In genomic region chr13:64343598-64343997, GRCm38 (mm10) we compare ENCODE assay signal across 8 mouse cellular contexts. TPM values are rescaled to one million over a fixed set of nuclear protein-coding genes. Genes with fewer than 3 reads are reported as not detected.
A peak's percentile ranks its signal among the peaks of the same experiment; 100 is the strongest.
DNase-seq lines count a peak whose midpoint lies in the region; ATAC-seq and TF ChIP-seq lines count a peak whose summit lies in the region.

No protein-coding gene starts in this region.

- peak overlapping the region; percentile 78 for H3K4me3 ChIP-seq in E14TG2a.4 (replicated peaks; ENCODE audit: low read length)
- peak overlapping the region; percentile 37 for H3K4me3 ChIP-seq in forebrain, embryonic 14.5 days (ENCODE audit: low read depth, low read length)
- H3K4me3 ChIP-seq in intestine, embryonic 16.5 days (ENCODE audit: low read length), result peak overlapping the region; percentile 64
- H3K4me3 ChIP-seq in liver, embryonic 12.5 days, result peak overlapping the region; percentile 54
- peak overlapping the region; percentile 34 for H3K4me3 ChIP-seq in neural tube, embryonic 12.5 days

- no peak for TF ChIP-seq POLR2A in brain, embryonic 14.5 days (IDR thresholded peaks at IDR 0.05; ENCODE audit: borderline replicate concordance, extremely low read depth, insufficient read depth, insufficient read length, poor library complexity, severe bottlenecking)

- 16% methylated on average over 10 of the region's 10 CpGs for WGBS in forebrain, embryonic 14.5 days
- WGBS in intestine, embryonic 16.5 days, result 16% methylated on average over 10 of the region's 10 CpGs
- WGBS in liver, embryonic 12.5 days (ENCODE audit: insufficient replicate concordance), result 25% methylated on average over 10 of the region's 10 CpGs
- WGBS in neural tube, embryonic 12.5 days, result 24% methylated on average over 10 of the region's 10 CpGs

- peak overlapping the region; percentile 61 for H3K9ac ChIP-seq in forebrain, embryonic 14.5 days (ENCODE audit: low read length)
- peak overlapping the region; percentile 76 for H3K9ac ChIP-seq in intestine, embryonic 16.5 days (ENCODE audit: low read depth, low read length)
- peak overlapping the region; percentile 62 for H3K9ac ChIP-seq in liver, embryonic 12.5 days
- H3K9ac ChIP-seq in neural tube, embryonic 12.5 days, result 0 out of 2 replicates have a peak overlapping the region, but pooled peaks have one; percentile 18

- DNase-seq in brain, embryonic 14.5 days (ENCODE audit: low read depth), result peak; percentile 31
- DNase-seq in forebrain, embryonic 14.5 days (ENCODE audit: low spot score), result peak; percentile 34
- no peak for DNase-seq in thymus, postnatal 4 days
- no peak for DNase-seq in urinary bladder, adult 2 months (ENCODE audit: low spot score)

- 0 out of 2 replicates have a peak, but pooled peaks cover 5% of the 10 kb centered on the region for H3K27me3 ChIP-seq in E14TG2a.4 (ENCODE audit: insufficient read depth, low read length)
- H3K27me3 ChIP-seq in forebrain, embryonic 14.5 days (replicated peaks; ENCODE audit: control insufficient read depth, insufficient read depth, low read length), result no peaks in the 10 kb centered on the region
- no peaks in the 10 kb centered on the region for H3K27me3 ChIP-seq in intestine, embryonic 16.5 days (replicated peaks; ENCODE audit: control insufficient read depth, insufficient read depth, low read length)
- H3K27me3 ChIP-seq in liver, embryonic 12.5 days (replicated peaks), result no peaks in the 10 kb centered on the region
- no peaks in the 10 kb centered on the region for H3K27me3 ChIP-seq in neural tube, embryonic 12.5 days (replicated peaks)

- no peak for TF ChIP-seq CTCF in E14TG2a.4 (conservative IDR thresholded peaks at IDR 0.05; ENCODE audit: low read length)
- no peak for TF ChIP-seq CTCF in brain, embryonic 14.5 days (IDR thresholded peaks at IDR 0.05; ENCODE audit: borderline replicate concordance, extremely low read depth, insufficient read depth, insufficient read length)

- H3K27ac ChIP-seq in forebrain, embryonic 14.5 days (ENCODE audit: low read depth, low read length), result no peak overlapping the region
- no peak overlapping the region for H3K27ac ChIP-seq in intestine, embryonic 16.5 days (ENCODE audit: low read length)
- H3K27ac ChIP-seq in liver, embryonic 12.5 days, result no peak overlapping the region
- no peak overlapping the region for H3K27ac ChIP-seq in neural tube, embryonic 12.5 days

- H3K4me2 ChIP-seq in forebrain, embryonic 14.5 days (ENCODE audit: low read length), result peak overlapping the region; percentile 67
- H3K4me2 ChIP-seq in intestine, embryonic 16.5 days (ENCODE audit: low read depth, low read length), result peak overlapping the region; percentile 83
- H3K4me2 ChIP-seq in liver, embryonic 12.5 days, result peak overlapping the region; percentile 69
- peak overlapping the region; percentile 66 for H3K4me2 ChIP-seq in neural tube, embryonic 12.5 days (replicated peaks)

- no peaks in the 10 kb centered on the region for H3K36me3 ChIP-seq in E14TG2a.4 (ENCODE audit: insufficient read depth, low read length)
- H3K36me3 ChIP-seq in forebrain, embryonic 14.5 days (ENCODE audit: control insufficient read depth, insufficient read depth, low read length), result no peaks in the 10 kb centered on the region
- H3K36me3 ChIP-seq in intestine, embryonic 16.5 days (ENCODE audit: control insufficient read depth, insufficient read depth, low read length), result no peaks in the 10 kb centered on the region
- no peaks in the 10 kb centered on the region for H3K36me3 ChIP-seq in liver, embryonic 12.5 days
- no peaks in the 10 kb centered on the region for H3K36me3 ChIP-seq in neural tube, embryonic 12.5 days

- peaks cover 15% of the 10 kb centered on the region for H3K4me1 ChIP-seq in E14TG2a.4 (replicated peaks; ENCODE audit: low read depth, low read length)
- no peaks in the 10 kb centered on the region for H3K4me1 ChIP-seq in forebrain, embryonic 14.5 days (ENCODE audit: control insufficient read depth, insufficient read depth, low read length)
- no peaks in the 10 kb centered on the region for H3K4me1 ChIP-seq in intestine, embryonic 16.5 days (ENCODE audit: control insufficient read depth, insufficient read depth, low read length)
- H3K4me1 ChIP-seq in liver, embryonic 12.5 days, result peaks cover 12% of the 10 kb centered on the region
- no peaks in the 10 kb centered on the region; the same call in 1 of the 2 replicates for H3K4me1 ChIP-seq in neural tube, embryonic 12.5 days

- no peaks in the 10 kb centered on the region for H3K9me3 ChIP-seq in E14TG2a.4 (ENCODE audit: low read length)
- no peaks in the 10 kb centered on the region for H3K9me3 ChIP-seq in forebrain, embryonic 14.5 days (replicated peaks; ENCODE audit: control insufficient read depth, low read length)
- H3K9me3 ChIP-seq in intestine, embryonic 16.5 days (ENCODE audit: control insufficient read depth, low read length), result no peaks in the 10 kb centered on the region
- H3K9me3 ChIP-seq in liver, embryonic 12.5 days (replicated peaks), result no peaks in the 10 kb centered on the region
- H3K9me3 ChIP-seq in neural tube, embryonic 12.5 days, result no peaks in the 10 kb centered on the region

- peak; percentile 44; the same call in 1 of the 2 replicates for ATAC-seq in forebrain, embryonic 14.5 days
- ATAC-seq in intestine, embryonic 16.5 days, result peak; percentile 71
- peak; percentile 63 for ATAC-seq in liver, embryonic 12.5 days
- ATAC-seq in neural tube, embryonic 12.5 days (ENCODE audit: low FRiP score, low read depth), result no peak

RNA-seq across cellular contexts. Expression of gene Ctsl, which starts 27.1 kb away (rescaled TPM):
- polyA plus RNA-seq in brain, embryonic 14.5 days (2012; rRNA removed), result 50.2 and 83.3 TPM in 2 replicates
- polyA plus RNA-seq in forebrain, embryonic 14.5 days (2014; fragmentation: Nextera tagmentation; extraction: Ambion mirVana), result 124 and 136 TPM in 2 replicates
- 235 and 256 TPM in 2 replicates for polyA plus RNA-seq in intestine, embryonic 16.5 days (2015; fragmentation: Nextera tagmentation; extraction: Ambion mirVana)
- 108 and 117 TPM in 2 replicates for polyA plus RNA-seq in liver, embryonic 12.5 days (2016; fragmentation: Nextera tagmentation; extraction: Ambion mirVana)
- 136 and 138 TPM in 2 replicates for polyA plus RNA-seq in neural tube, embryonic 12.5 days (2016; fragmentation: Nextera tagmentation; extraction: Ambion mirVana)
- 265 and 306 TPM in 2 replicates for polyA plus RNA-seq in urinary bladder, adult 2 months (2012; rRNA removed)

RNA-seq across cellular contexts. Expression of gene Aaed1, which starts 31.1 kb away (rescaled TPM):
- 4.7 and 5.8 TPM in 2 replicates for polyA plus RNA-seq in brain, embryonic 14.5 days (2012; rRNA removed)
- 7.9 and 8.7 TPM in 2 replicates for polyA plus RNA-seq in forebrain, embryonic 14.5 days (2014; fragmentation: Nextera tagmentation; extraction: Ambion mirVana)
- polyA plus RNA-seq in intestine, embryonic 16.5 days (2015; fragmentation: Nextera tagmentation; extraction: Ambion mirVana), result 35.4 and 37.3 TPM in 2 replicates
- 28.2 and 28.6 TPM in 2 replicates for polyA plus RNA-seq in liver, embryonic 12.5 days (2016; fragmentation: Nextera tagmentation; extraction: Ambion mirVana)
- polyA plus RNA-seq in neural tube, embryonic 12.5 days (2016; fragmentation: Nextera tagmentation; extraction: Ambion mirVana), result 23.6 and 24.6 TPM in 2 replicates
- 52.8 and 61.5 TPM in 2 replicates for polyA plus RNA-seq in urinary bladder, adult 2 months (2012; rRNA removed)

Comparison
In these comparisons a context has a peak if more than half of its experiments do, and no peak if none do; other contexts are left out.
1. DNase-seq: peak in brain, embryonic 14.5 days (single experiment) and forebrain, embryonic 14.5 days (single experiment); none in thymus, postnatal 4 days (single experiment) and urinary bladder, adult 2 months (single experiment).
2. H3K9ac ChIP-seq: peak in every context shown above with its lines; median percentile 76 in intestine, embryonic 16.5 days; 62 in liver, embryonic 12.5 days; 61 in forebrain, embryonic 14.5 days; 18 in neural tube, embryonic 12.5 days.
3. Peak in every context shown above with its lines, with median percentiles within 50 percentile points of each other: H3K4me3 ChIP-seq and H3K4me2 ChIP-seq.